Mouse (Mus musculus) liver, embryonic 16.5 days (tissue): ENCODE measurements around the gene Timm44. TPM values are rescaled to one million over a fixed set of nuclear protein-coding genes. Genes with fewer than 3 reads are reported as not detected.
A peak's percentile ranks its signal among the peaks of the same experiment; 100 is the strongest.

Experiments used
- ATAC-seq: fragments of 200-750 bp; cut with Nextera tagmentation; 2 replicates; pipeline ENCODE4 v1.8.0; 2017; ENCODE audit warnings: low read depth, mild to moderate bottlenecking, moderate number of reproducible peaks, moderate library complexity
- H3K27ac ChIP-seq: fragments of 300-500 bp; sonication (generic); 2 replicates; pipeline ENCODE4 v1.5.1; 2014; ENCODE audit warnings: mild to moderate bottlenecking, low read length
- H3K27me3 ChIP-seq: fragments of 300-500 bp; sonication (generic); 2 replicates; pipeline ENCODE4 v1.6.1; 2014; ENCODE audit warnings: low read depth, low read length, mixed read lengths; ENCODE audit not compliant: control insufficient read depth, insufficient read depth
- H3K36me3 ChIP-seq: fragments of 300-500 bp; sonication (generic); 2 replicates; pipeline ENCODE4 v1.6.1; 2014; ENCODE audit warnings: mild to moderate bottlenecking; ENCODE audit not compliant: control insufficient read depth, insufficient read depth
- H3K4me1 ChIP-seq: fragments of 300-500 bp; sonication (generic); 2 replicates; pipeline ENCODE4 v1.6.1; 2014; ENCODE audit warnings: low read depth, low read length, mixed read lengths; ENCODE audit not compliant: control insufficient read depth
- H3K4me2 ChIP-seq: fragments of 300-500 bp; sonication (generic); 2 replicates; pipeline ENCODE4 v1.6.1; 2014; ENCODE audit warnings: low read depth, low read length, mixed read lengths
- H3K4me3 ChIP-seq: fragments of 300-500 bp; sonication (generic); 2 replicates; pipeline ENCODE4 v1.5.1; 2014; ENCODE audit warnings: low read depth, mild to moderate bottlenecking, low read length
- H3K9ac ChIP-seq: fragments of 300-500 bp; sonication (generic); 2 replicates; pipeline ENCODE4 v1.6.1; 2014; ENCODE audit warnings: low read depth, low read length
- H3K9me3 ChIP-seq: fragments of 300-500 bp; sonication (generic); replicated peaks from 2 replicates; pipeline ENCODE4 v1.6.1; 2016; ENCODE audit warnings: low read length; ENCODE audit not compliant: control insufficient read depth
- WGBS: fragments of 180-500 bp; shearing (Covaris S2); extraction: QIAGEN DNeasy Blood & Tissue Kit; methylation state at CpG from one replicate; pipeline ENCODE4 v1.1.7; 2014; ENCODE audit not compliant: insufficient replicate concordance; 5-methylcytosine and 5-hydroxymethylcytosine counted together
- polyA plus RNA-seq: library from polyadenylated mRNA; unstranded; fragments of >200 nt; fragmentation: Nextera tagmentation; extraction: Ambion mirVana; gene quantifications from 2 replicates; pipeline ENCODE4 v1.2.1, GENCODE M21; 2015

Timm44 gene
- polyA plus RNA-seq = 28.3 and 30.0 TPM in 2 replicates

DNA sequence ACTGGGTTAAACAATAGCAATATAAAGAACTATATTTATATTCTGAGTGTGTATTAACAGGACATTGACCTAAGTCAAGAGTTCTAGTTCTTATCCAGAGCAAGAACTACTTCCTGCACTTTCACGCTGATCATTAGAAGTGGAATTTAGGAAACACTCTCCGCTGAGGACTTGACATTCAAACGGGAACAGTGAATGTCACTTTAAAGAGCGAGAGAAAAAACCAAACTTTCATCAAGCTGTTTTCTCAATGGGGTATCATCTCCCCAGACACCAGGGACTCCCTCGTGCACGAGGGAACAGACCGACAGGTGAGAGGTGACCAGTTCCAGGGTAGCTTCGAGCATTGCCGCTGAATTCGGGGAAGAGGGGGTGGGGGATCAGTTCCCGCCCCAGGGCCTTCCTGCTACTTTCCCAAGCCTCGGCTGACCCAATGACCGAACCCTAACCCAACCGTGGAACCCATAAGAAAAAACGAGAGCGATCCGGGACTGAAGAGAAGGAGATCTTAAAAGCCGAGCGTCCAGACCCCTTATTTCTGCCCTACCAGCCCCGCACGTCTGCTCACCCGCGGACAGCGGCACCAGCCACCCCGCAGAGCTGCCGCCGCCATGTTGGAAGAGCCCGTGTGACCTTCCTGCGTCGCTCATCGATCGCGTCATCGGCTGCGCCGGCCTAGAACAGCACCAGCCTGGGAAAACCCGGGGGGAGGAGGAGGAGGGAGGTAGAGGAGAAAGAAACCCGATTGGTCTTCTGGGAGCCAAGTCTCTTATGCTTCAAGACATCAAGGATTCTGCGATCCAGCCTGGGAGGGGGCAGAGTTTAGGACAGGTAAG is at the start of gene Timm44:
Timm44 (minus strand) TSS at position 639 of the 836 bp plus-strand sequence.
- peak within 1 kb of the TSS; percentile 57 for H3K27ac ChIP-seq
- H3K36me3 ChIP-seq = peaks cover 3% of the 10 kb centered on the region; the same call in 1 of the 2 replicates
- peak within 1 kb of the TSS; percentile 81 for H3K4me3 ChIP-seq
- H3K9me3 ChIP-seq = no peaks in the 10 kb centered on the region
- peak within 1 kb of the TSS; percentile 79 for H3K9ac ChIP-seq
- peaks cover 9% of the 10 kb centered on the region for H3K4me1 ChIP-seq
- peak within 1 kb of the TSS; percentile 94 for H3K4me2 ChIP-seq
- WGBS = under 1% methylated on average over 39 of the region's 39 CpGs
- no peaks in the 10 kb centered on the region for H3K27me3 ChIP-seq
- ATAC-seq = peak; percentile 98

DNA sequence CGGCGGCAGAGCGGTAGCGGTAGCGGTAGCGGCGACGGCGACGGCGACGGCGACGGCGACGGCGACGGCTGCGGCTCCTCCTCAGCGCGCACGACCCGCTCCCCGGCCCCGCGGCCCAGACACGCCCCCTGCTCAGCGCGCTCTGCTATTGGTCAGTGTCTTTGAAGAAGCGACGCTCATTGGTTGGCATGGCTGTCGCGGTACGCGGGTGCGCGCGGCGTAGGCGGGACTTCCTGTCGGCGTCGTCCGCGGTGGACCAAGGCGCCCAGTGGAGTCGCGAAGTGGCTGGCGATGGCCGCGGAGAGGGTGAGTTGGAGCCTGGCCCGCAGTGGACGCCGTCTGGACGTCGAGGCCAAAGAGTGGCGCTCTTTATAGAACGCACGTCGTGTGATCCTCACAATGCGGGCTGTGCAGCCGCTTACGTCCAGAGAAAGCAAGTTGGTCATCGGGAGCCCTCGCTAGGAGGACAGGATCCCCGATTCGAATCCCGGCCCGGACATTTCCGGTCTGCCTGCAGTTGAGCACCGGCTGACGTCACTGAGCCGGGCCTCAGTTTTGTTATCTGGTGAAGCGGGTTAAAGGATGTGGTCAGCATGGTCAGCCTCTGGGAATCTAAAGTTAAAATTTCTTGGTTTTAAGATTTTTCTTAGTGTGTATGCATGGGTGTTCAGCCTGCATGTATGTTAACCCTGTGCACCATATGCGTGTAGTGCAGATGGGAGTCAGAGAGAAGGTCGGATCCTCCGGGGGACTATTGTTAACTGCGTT is 49.5 kb upstream of the Timm44 start, which contains the start of the genes Ccl25 and Elavl1:
Ccl25 (plus strand) TSS at position 228 of the 768 bp plus-strand sequence.
Elavl1 (minus strand) TSS at position 431 of the 768 bp plus-strand sequence.
- no peaks in the 10 kb centered on the region for H3K9me3 ChIP-seq
- peak within 1 kb of the TSS; percentile 94 for H3K27ac ChIP-seq
- ATAC-seq = peak; percentile 98
- H3K4me2 ChIP-seq = peak within 1 kb of the TSS; percentile 81
- peaks cover 19% of the 10 kb centered on the region for H3K36me3 ChIP-seq
- H3K4me3 ChIP-seq = peak within 1 kb of the TSS; percentile 82
- no peaks in the 10 kb centered on the region for H3K27me3 ChIP-seq
- H3K9ac ChIP-seq = peak within 1 kb of the TSS; percentile 79
- WGBS = under 1% methylated on average over 66 of the region's 78 CpGs
- H3K4me1 ChIP-seq = peaks cover 37% of the 10 kb centered on the region

DNA sequence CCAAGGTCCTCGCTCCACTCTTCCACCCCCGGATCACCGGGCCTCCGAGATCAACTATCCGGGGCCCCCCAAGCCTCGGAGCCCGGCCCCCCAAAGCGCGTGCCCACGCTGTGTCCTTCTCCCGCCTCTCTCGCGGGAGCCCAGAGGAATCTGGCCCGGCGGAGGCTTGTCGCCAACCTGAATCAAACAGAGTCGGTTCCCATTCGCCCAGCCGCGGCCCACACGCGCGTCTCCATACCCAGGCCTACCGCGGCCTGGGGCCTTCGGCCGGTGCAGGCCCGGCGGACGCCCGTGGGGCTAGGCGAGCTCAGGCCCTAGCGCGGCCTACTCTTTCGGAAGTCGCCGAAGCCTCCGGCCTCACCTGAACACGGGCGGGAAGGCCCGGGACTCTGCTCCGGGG is 48.8 kb upstream of the Timm44 start:
- peak overlapping the region; percentile 90 for H3K27ac ChIP-seq
- peak overlapping the region; percentile 82 for H3K4me3 ChIP-seq
- H3K9ac ChIP-seq = peak overlapping the region; percentile 76
- H3K4me2 ChIP-seq = peak overlapping the region; percentile 81
- H3K36me3 ChIP-seq = peaks cover 17% of the 10 kb centered on the region
- H3K27me3 ChIP-seq = no peaks in the 10 kb centered on the region
- 0% methylated on average over 38 of the region's 42 CpGs for WGBS
- peak; percentile 53 for ATAC-seq
- no peaks in the 10 kb centered on the region for H3K9me3 ChIP-seq
- peaks cover 43% of the 10 kb centered on the region for H3K4me1 ChIP-seq

DNA sequence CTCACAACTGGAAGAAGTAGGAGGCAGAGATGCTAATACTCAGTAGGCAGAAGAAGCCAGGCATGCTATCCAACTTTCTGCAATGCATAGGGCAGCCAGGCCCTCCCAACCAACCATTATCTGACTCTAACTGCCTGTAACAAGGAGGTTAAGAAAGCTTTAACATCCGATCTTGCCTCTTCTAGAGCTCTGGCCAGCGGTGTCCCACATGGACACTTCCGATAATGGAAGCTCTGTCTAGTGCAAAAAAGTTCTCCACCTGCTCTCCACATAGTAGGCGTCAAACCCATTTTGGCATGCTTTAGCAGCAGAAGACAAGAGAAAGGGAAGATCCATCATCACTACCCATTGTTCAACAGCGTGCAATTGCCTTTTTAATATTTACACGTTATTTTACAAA is 48.2 kb upstream of the Timm44 start:
- Histone ChIP-seq H3K27me3 (no peaks in the 10 kb centered on the region), H3K9me3 (no peaks in the 10 kb centered on the region), H3K36me3 (peaks cover 10% of the 10 kb centered on the region; the same call in 1 of the 2 replicates), H3K27ac (peak overlapping the region; percentile 90), H3K4me3 (peak overlapping the region; percentile 82), H3K9ac (peak overlapping the region; percentile 76), H3K4me2 (peak overlapping the region; percentile 81), H3K4me1 (peaks cover 47% of the 10 kb centered on the region)
- no peak for ATAC-seq
- under 1% methylated on average over 6 of the region's 6 CpGs for WGBS

DNA sequence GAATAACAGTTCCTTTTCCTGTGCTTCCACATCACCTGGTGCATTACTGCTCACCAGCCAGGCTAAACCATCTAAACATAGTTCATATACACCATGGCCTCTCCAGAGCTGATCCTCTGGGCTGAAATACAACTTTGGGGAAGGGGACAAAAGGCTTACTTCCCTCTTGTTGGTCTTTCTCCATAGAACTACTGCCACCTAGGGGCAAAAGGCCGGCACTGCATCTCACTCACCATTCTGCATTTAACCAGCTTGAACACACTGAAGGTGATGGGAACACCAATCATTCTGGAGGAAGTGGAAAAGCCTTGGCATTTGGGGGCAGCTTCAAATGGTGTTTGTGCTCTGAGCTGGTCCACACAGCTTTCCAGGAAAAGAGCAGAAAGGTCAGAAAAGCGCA is 46.8 kb upstream of the Timm44 start:
- no peak overlapping the region for H3K9ac ChIP-seq
- no peaks in the 10 kb centered on the region for H3K9me3 ChIP-seq
- H3K27me3 ChIP-seq = no peaks in the 10 kb centered on the region
- H3K27ac ChIP-seq = no peak overlapping the region
- H3K4me3 ChIP-seq = no peak overlapping the region
- H3K4me2 ChIP-seq = no peak overlapping the region
- WGBS = 25% methylated on average over 2 of the region's 2 CpGs
- peaks cover 51% of the 10 kb centered on the region for H3K4me1 ChIP-seq
- peaks cover 6% of the 10 kb centered on the region; the same call in 1 of the 2 replicates for H3K36me3 ChIP-seq
- ATAC-seq = no peak

DNA sequence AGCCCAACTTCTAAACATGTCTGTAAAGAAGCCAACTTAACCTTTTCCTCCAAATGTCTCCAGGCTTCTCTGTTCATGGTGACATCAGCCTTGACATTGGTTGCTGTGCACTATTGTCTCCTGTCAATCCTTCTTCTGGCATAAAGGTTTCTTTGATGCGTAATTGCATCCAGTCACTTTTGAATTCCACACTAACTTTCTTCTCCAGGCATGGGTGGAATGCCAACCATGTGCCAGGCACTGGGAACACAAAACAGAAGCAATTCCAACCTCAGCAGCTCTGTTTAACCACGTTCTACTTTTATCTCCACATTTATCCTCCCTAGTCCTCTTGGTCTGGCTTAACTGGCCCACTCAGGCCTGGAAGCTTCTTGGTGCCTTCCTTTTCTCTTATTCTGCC is 45.3 kb upstream of the Timm44 start:
- H3K4me3 ChIP-seq = no peak overlapping the region
- H3K27me3 ChIP-seq = no peaks in the 10 kb centered on the region
- no peak overlapping the region for H3K4me2 ChIP-seq
- H3K9ac ChIP-seq = no peak overlapping the region
- H3K4me1 ChIP-seq = peaks cover 46% of the 10 kb centered on the region
- H3K36me3 ChIP-seq = peaks cover 6% of the 10 kb centered on the region; the same call in 1 of the 2 replicates
- 60% methylated on average over 2 of the region's 2 CpGs for WGBS
- no peak overlapping the region for H3K27ac ChIP-seq
- no peaks in the 10 kb centered on the region for H3K9me3 ChIP-seq
- ATAC-seq = no peak

DNA sequence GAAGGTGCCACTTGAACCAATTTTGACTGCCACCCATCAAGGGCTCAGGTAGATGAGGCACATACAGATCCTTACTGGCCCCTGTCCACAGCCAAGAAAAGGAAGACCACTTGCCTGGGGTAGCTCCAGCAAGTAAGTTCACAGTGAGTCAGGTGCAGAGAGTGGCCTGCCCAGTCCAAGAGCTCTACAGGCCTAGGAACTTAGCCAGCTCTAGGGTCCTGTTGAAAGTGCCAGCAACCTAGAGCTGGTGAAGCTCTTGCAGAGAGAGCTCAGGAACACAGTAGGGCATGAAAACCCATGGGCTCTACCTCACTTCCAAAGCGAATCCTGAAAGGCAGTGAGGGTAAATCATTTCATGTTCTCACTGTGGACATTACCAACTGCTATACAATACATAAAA is 44.7 kb upstream of the Timm44 start:
- Histone ChIP-seq H3K9me3 (no peaks in the 10 kb centered on the region), H3K27me3 (no peaks in the 10 kb centered on the region), H3K36me3 (peaks cover 6% of the 10 kb centered on the region; the same call in 1 of the 2 replicates), H3K27ac (no peak overlapping the region), H3K9ac (no peak overlapping the region), H3K4me1 (peaks cover 41% of the 10 kb centered on the region), H3K4me2 (no peak overlapping the region; the same call in 1 of the 2 replicates), H3K4me3 (no peak overlapping the region)
- no peak for ATAC-seq
- WGBS = 74% methylated on average over 1 of the region's 1 CpGs

DNA sequence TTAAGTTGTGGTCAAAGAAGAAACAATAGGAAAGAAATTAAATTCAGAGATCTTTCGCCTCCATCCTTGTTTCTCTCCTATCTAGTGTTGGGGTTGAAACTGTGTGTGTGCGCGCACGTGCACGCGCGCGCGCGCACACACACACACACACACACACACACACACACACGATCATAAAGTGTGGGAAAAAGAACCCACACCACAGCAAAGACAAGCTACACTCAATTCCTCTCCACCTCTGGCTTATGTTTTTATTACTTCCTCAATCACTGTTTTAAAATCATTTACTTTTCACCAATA is 43.8 kb upstream of the Timm44 start:
- peaks cover 6% of the 10 kb centered on the region; the same call in 1 of the 2 replicates for H3K36me3 ChIP-seq
- peaks cover 41% of the 10 kb centered on the region for H3K4me1 ChIP-seq
- H3K4me3 ChIP-seq = no peak overlapping the region
- no peak for ATAC-seq
- H3K27ac ChIP-seq = no peak overlapping the region
- no peaks in the 10 kb centered on the region for H3K9me3 ChIP-seq
- H3K4me2 ChIP-seq = 0 out of 2 replicates have a peak overlapping the region, but pooled peaks have one; percentile 1
- H3K9ac ChIP-seq = no peak overlapping the region
- H3K27me3 ChIP-seq = no peaks in the 10 kb centered on the region
- WGBS = 67% methylated on average over 11 of the region's 11 CpGs
